Mouse (Mus musculus) midbrain, postnatal 0 days (tissue): ENCODE measurements around the gene Tmc1. TPM values are rescaled to one million over a fixed set of nuclear protein-coding genes. Genes with fewer than 3 reads are reported as not detected.
A peak's percentile ranks its signal among the peaks of the same experiment; 100 is the strongest.

Experiments
- ATAC-seq: fragments of 200-750 bp; cut with Nextera tagmentation; 2 replicates; pipeline ENCODE4 v1.8.0; 2017; ENCODE audit warnings: moderate number of reproducible peaks, mild to moderate bottlenecking, moderate TSS enrichment, moderate library complexity; ENCODE audit not compliant: low FRiP score
- DNase-seq: peaks from one replicate; pipeline ENCODE4 v3.0.0-alpha.2; 2015; ENCODE audit warnings: low spot score
- H3K27ac ChIP-seq: fragments of 300-500 bp; sonication (generic); 2 replicates; pipeline ENCODE4 v1.5.1; 2014; ENCODE audit warnings: low read depth, mild to moderate bottlenecking, low read length, mixed read lengths
- H3K27me3 ChIP-seq: fragments of 300-500 bp; sonication (generic); 2 replicates; pipeline ENCODE4 v1.6.1; 2014; ENCODE audit warnings: low read length, control low read depth, mixed read lengths; ENCODE audit not compliant: insufficient read depth
- H3K36me3 ChIP-seq: fragments of 300-500 bp; sonication (generic); 2 replicates; pipeline ENCODE4 v1.6.1; 2014; ENCODE audit warnings: low read length, control low read depth, mixed read lengths; ENCODE audit not compliant: insufficient read depth
- H3K4me1 ChIP-seq: fragments of 300-500 bp; sonication (generic); 2 replicates; pipeline ENCODE4 v1.6.1; 2014; ENCODE audit warnings: mild to moderate bottlenecking, control low read depth, antibody characterized with exemption, low read length, mixed read lengths; ENCODE audit not compliant: insufficient read depth
- H3K4me2 ChIP-seq: fragments of 300-500 bp; sonication (generic); 2 replicates; pipeline ENCODE4 v1.6.1; 2014; ENCODE audit warnings: low read depth, mild to moderate bottlenecking, low read length, mixed read lengths; ENCODE audit not compliant: poor library complexity, severe bottlenecking
- H3K4me3 ChIP-seq: fragments of 300-500 bp; sonication (generic); 2 replicates; pipeline ENCODE4 v1.5.1; 2014; ENCODE audit warnings: low read depth, mild to moderate bottlenecking, low read length, moderate library complexity
- H3K9ac ChIP-seq: fragments of 300-500 bp; sonication (generic); replicated peaks from 2 replicates; pipeline ENCODE4 v1.6.1; 2014; ENCODE audit warnings: mild to moderate bottlenecking, low read length, moderate library complexity, mixed read lengths; ENCODE audit not compliant: poor library complexity, severe bottlenecking
- H3K9me3 ChIP-seq: fragments of 300-500 bp; sonication (generic); 2 replicates; pipeline ENCODE4 v1.6.1; 2016; ENCODE audit warnings: low read length, control low read depth
- CTCF ChIP-seq: IDR thresholded peaks from 2 replicates; pipeline ENCODE4 v1.5.1; 2016; ENCODE audit warnings: antibody characterized with exemption, mild to moderate bottlenecking
- WGBS: fragments of 180-500 bp; shearing (Covaris S2); extraction: QIAGEN DNeasy Blood & Tissue Kit; methylation state at CpG from one replicate; pipeline ENCODE4 v1.1.7; 2014; 5-methylcytosine and 5-hydroxymethylcytosine counted together
- polyA plus RNA-seq: library from polyadenylated mRNA; unstranded; fragments of >200 nt; fragmentation: Nextera tagmentation; extraction: Ambion mirVana; gene quantifications from 2 replicates; pipeline ENCODE4 v1.2.1, GENCODE M21; 2015
- total RNA-seq: library from RNA; depleted of rRNA; stranded (reverse); fragments of >200 nt; gene quantifications from 2 replicates; pipeline ENCODE4 v1.2.3, GENCODE M21; 2014; rRNA removed

The Tmc1 gene
- total RNA-seq: 0.05 TPM in 1 of 2 replicates, not detected in the other
- polyA plus RNA-seq: 0.11 and 0.19 TPM in 2 replicates

DNA sequence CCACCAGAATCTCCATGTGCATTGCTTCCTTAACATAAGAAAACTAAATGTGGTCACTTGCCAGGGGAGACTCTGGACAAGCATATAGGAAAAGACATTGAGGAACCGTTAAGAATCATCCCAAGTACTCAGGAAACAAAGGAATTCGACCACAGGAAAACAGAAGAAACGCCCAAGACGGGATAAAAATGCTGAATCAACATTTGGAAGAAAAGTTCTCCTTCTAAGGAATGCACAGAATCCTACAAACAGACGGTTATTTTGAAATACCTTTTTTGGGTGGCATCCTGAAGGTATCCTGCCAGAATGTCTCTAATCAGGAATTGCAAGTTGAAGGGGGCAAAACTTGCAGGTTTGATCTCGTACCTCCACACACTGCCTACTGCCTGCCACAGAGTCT, at the start of gene Tmc1:
Tmc1 (minus strand) TSS at position 329 of the 400 bp plus-strand sequence.
- WGBS: 88% methylated on average over 6 of the region's 6 CpGs
- no peak for DNase-seq
- no peak within 1 kb of the TSS for H3K4me3 ChIP-seq
- no peaks in the 10 kb centered on the region for H3K27me3 ChIP-seq
- H3K9ac ChIP-seq: no peak within 1 kb of the TSS
- no peaks in the 10 kb centered on the region for H3K4me1 ChIP-seq
- H3K36me3 ChIP-seq: no peaks in the 10 kb centered on the region
- no peak for TF ChIP-seq CTCF
- ATAC-seq: no peak
- H3K4me2 ChIP-seq: no peak within 1 kb of the TSS
- no peaks in the 10 kb centered on the region for H3K9me3 ChIP-seq
- no peak within 1 kb of the TSS for H3K27ac ChIP-seq

DNA sequence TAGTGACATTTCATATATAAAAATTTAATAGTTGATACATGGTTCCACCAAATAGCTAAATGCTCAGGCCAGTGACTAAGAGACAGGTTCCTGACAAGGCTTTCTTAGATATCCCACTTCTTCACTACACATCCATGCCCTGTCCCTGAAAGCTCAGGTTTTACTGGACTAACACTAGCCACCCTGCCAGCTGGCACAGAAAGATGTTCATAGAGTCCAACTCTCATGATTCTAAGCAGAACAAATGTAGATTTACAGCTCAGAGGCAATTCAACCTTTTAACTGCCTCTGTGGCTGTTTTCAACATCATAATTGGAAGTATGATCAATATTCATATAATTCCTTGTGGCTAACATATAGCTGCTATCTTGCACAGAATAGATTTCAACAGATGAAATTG, 47.5 kb upstream of the Tmc1 start:
- no peak overlapping the region for H3K4me2 ChIP-seq
- ATAC-seq (no peak), DNase-seq (no peak)
- no peaks in the 10 kb centered on the region for H3K27me3 ChIP-seq
- H3K4me3 ChIP-seq: no peak overlapping the region
- H3K9me3 ChIP-seq: no peaks in the 10 kb centered on the region
- H3K27ac ChIP-seq: no peak overlapping the region
- no peak overlapping the region for H3K9ac ChIP-seq
- no peak for TF ChIP-seq CTCF
- no peaks in the 10 kb centered on the region for H3K36me3 ChIP-seq
- H3K4me1 ChIP-seq: no peaks in the 10 kb centered on the region

DNA sequence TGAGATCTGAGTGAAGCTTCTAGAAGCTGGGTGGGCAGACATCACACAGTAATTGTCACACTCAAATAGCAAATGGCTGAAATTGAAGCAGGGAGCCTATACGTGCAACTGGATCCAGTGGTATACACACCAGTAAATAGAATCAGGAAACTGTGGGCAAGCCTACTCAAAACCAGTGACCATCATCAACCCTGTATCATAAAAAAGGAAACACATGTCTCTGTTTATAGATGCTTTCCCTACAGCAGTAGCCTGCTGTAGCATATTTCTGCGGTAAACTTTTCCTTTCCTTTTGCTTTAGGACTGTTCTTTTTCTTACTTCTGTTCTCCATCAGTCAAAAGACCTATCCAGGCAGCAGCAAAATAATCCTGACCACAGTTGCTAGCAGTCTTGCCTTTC, 25.2 kb upstream of the Tmc1 start:
- TF ChIP-seq CTCF: no peak
- no peak overlapping the region for H3K9ac ChIP-seq
- H3K9me3 ChIP-seq: no peaks in the 10 kb centered on the region
- ATAC-seq: no peak
- no peaks in the 10 kb centered on the region for H3K27me3 ChIP-seq
- H3K4me2 ChIP-seq: no peak overlapping the region
- 97% methylated on average over 2 of the region's 2 CpGs for WGBS
- no peak for DNase-seq
- H3K27ac ChIP-seq: no peak overlapping the region
- no peaks in the 10 kb centered on the region for H3K36me3 ChIP-seq
- no peaks in the 10 kb centered on the region for H3K4me1 ChIP-seq
- H3K4me3 ChIP-seq: no peak overlapping the region

DNA sequence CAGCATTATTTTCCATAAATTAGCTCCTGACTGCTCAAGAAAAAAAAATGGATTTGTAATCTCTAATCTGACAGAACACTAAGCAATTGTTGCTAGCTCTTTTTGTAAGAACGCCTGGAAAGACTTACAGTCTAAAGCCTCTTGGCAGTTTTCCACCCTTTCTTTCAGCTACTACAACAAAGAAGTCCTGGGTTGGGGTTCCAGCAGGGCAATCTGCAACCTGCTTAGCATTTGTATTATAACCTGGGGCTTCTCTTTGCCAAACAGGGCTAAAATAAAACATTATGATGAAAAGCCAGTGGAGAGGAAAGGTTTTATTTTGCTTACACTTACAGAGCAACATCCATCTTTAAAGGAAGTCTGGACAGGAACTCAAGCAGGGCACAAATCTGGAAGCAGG, 24.1 kb upstream of the Tmc1 start:
- DNase-seq: peak; percentile 45
- Histone ChIP-seq H3K9ac (no peak overlapping the region), H3K27ac (no peak overlapping the region), H3K4me1 (no peaks in the 10 kb centered on the region), H3K9me3 (no peaks in the 10 kb centered on the region), H3K27me3 (no peaks in the 10 kb centered on the region), H3K36me3 (no peaks in the 10 kb centered on the region), H3K4me2 (no peak overlapping the region), H3K4me3 (no peak overlapping the region)
- ATAC-seq: no peak
- 7% methylated on average over 1 of the region's 1 CpGs for WGBS
- no peak for TF ChIP-seq CTCF

DNA sequence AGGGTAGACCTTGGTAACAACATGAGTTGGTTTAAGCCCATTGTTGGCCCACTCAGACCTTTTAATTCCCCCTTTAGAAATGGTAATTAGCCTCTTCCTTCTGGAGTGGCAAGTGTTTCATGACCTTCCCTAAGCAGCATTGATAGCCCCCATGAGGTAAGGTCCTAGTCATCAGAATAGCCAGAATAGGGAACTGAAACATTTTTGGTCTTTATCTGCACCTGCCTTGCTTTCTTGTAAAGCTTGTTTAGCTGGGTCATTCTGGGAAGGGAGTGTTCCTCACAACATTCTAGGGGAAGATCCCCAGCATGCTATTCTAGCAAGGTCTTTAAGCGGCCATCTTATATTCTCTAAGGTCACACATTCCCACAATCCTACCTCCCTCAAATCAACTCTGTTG, 17.9 kb upstream of the Tmc1 start:
- no peaks in the 10 kb centered on the region for H3K36me3 ChIP-seq
- no peak for DNase-seq
- 91% methylated on average over 1 of the region's 1 CpGs for WGBS
- no peaks in the 10 kb centered on the region for H3K27me3 ChIP-seq
- H3K4me2 ChIP-seq: no peak overlapping the region
- ATAC-seq: no peak
- H3K9me3 ChIP-seq: no peaks in the 10 kb centered on the region
- no peak for TF ChIP-seq CTCF
- no peak overlapping the region for H3K9ac ChIP-seq
- no peaks in the 10 kb centered on the region for H3K4me1 ChIP-seq
- H3K27ac ChIP-seq: no peak overlapping the region
- H3K4me3 ChIP-seq: no peak overlapping the region

DNA sequence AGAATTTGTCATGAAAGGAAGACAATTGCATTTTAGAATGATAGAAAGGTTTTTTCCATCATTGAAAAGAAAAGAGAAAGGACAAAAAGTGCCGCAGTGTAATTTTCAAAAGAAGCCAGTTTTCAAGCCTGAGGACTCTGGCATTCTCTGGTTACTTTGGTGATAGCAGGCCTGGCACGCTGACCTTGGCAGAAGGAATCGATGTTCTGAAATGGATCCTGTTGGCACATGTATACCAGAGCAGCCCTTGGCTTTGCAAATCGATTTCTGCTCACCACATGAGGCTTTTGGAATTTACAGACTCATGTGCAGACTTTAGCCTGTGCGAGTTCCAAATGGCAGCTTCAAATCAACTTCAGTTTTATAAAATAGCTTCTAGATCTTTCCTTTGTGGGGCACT, 813 bp upstream of the Tmc1 start:
- H3K4me3 ChIP-seq: no peak overlapping the region
- H3K4me1 ChIP-seq: no peaks in the 10 kb centered on the region
- no peak overlapping the region for H3K27ac ChIP-seq
- ATAC-seq (no peak), DNase-seq (peak; percentile 17)
- H3K27me3 ChIP-seq: no peaks in the 10 kb centered on the region
- no peaks in the 10 kb centered on the region for H3K9me3 ChIP-seq
- H3K4me2 ChIP-seq: no peak overlapping the region
- 76% methylated on average over 5 of the region's 5 CpGs for WGBS
- H3K36me3 ChIP-seq: no peaks in the 10 kb centered on the region
- no peak for TF ChIP-seq CTCF
- no peak overlapping the region for H3K9ac ChIP-seq
